Mouse (Mus musculus) olfactory bulb, adult 2 months (tissue): ENCODE results near the gene Mlec. TPM values are rescaled to one million over a fixed set of nuclear protein-coding genes. Genes with fewer than 3 reads are reported as not detected.

Experiments used
- H3K27ac ChIP-seq: fragments of 200-500 bp; 2 replicates; pipeline ENCODE4 v1.5.1; 2012; ENCODE audit warnings: low read depth, low read length; ENCODE audit not compliant: insufficient read depth
- H3K4me1 ChIP-seq: fragments of 200-500 bp; 2 replicates; pipeline ENCODE4 v1.6.1; 2012; ENCODE audit warnings: low read length; ENCODE audit not compliant: control insufficient read depth, insufficient read depth
- H3K4me3 ChIP-seq: fragments of 200-500 bp; 2 replicates; pipeline ENCODE4 v1.5.1; 2012; ENCODE audit warnings: mild to moderate bottlenecking, low read depth, low read length, moderate library complexity; ENCODE audit not compliant: insufficient read depth
- CTCF ChIP-seq: fragments of 200-500 bp; IDR thresholded peaks from 2 replicates; pipeline ENCODE4 v1.5.1; 2012; ENCODE audit warnings: low read depth, mild to moderate bottlenecking, low read length, moderate library complexity; ENCODE audit not compliant: insufficient read depth
- POLR2A ChIP-seq: fragments of 200-500 bp; IDR thresholded peaks from 2 replicates; pipeline ENCODE4 v1.6.1; 2012; ENCODE audit warnings: mild to moderate bottlenecking, low read depth, low read length, moderate library complexity; ENCODE audit not compliant: insufficient read depth
- WGBS: fragments of 180-500 bp; shearing (Covaris S2); methylation state at CpG from one replicate; pipeline ENCODE4 v1.1.7; 2018; 5-methylcytosine and 5-hydroxymethylcytosine counted together
- polyA plus RNA-seq: library from polyadenylated mRNA; stranded (reverse); fragments of >200 nt; gene quantifications from 2 replicates; pipeline ENCODE4 v1.2.4, GENCODE M21; 2012; ENCODE audit warnings: low replicate concordance; ENCODE audit not compliant: missing spikeins, insufficient read depth, insufficient read length

Mlec gene
- polyA plus RNA-seq, result 76.8 TPM in 1 of 2 replicates, not detected in the other

DNA sequence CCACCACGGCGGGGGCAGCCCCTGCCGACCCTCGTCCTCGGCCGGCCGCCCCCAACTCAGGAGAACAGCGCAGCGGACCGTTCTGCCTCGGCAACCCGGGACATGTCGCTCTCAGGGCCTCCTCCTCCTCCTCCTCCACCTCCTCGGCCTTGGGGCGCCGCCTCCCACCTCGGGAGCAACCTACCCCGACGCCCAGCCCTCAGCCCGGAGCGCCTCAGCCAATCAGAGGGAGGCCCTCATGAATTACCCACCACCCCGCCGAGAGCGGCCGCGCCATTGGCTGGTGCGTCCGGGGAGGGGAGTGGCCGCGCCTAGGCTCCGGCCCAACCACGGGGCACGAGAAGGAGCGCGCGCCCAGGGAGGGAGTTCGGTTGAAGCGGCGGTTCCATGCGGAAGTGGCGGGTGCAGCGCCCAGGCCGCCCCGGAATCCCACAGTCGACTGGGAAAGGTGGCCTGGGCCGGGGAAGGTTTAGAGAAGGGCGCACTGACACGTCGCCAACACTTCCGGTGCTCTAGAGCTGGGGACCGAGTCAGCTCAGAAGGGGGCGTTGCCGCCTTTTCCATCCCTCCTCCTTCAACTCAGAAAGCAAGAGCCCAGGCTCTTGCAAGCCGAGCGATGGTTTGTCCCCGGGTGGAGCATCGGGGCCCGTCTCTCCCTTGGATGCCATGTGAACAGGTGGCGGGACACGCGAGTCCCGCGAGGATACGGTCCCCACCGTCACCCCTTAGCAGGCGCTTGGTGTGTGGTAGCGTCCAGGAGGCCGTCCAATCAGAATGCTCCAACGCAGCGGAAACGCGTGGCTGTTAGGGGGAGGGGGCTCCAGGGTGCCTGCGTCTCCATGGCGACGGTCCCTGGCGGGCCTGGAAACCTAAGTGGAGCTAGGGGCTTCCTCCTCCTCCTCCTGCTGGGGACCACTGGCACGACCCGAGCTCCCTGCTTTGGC, at the start of gene Mlec:
TSS of gene Mlec (minus strand) at position 140 of the 944 bp plus-strand sequence.
- TF ChIP-seq POLR2A (peak; percentile 63), CTCF (no peak)
- under 1% methylated on average over 78 of the region's 78 CpGs for WGBS
- peak within 1 kb of the TSS; percentile 100 for H3K27ac ChIP-seq
- peak within 1 kb of the TSS; percentile 86 for H3K4me3 ChIP-seq
- H3K4me1 ChIP-seq, result peaks cover 39% of the 10 kb centered on the region

GRCm38 (mm10) chr5:115207244-115207643, 49.3 kb upstream of the Mlec start:
- no peak overlapping the region for H3K4me3 ChIP-seq

GRCm38 (mm10) chr5:115204562-115205311, 46.8 kb upstream of the Mlec start:
- Histone ChIP-seq H3K27ac (no peak overlapping the region), H3K4me1 (peaks cover 12% of the 10 kb centered on the region), H3K4me3 (peak overlapping the region; percentile 27)
- 9% methylated on average over 31 of the region's 31 CpGs for WGBS
- TF ChIP-seq CTCF (no peak), POLR2A (no peak)

More at GRCm38 (mm10) chr5:115207244-115207643, 49.3 kb upstream of the Mlec start:
- no peak overlapping the region for H3K27ac ChIP-seq
- WGBS, result 65% methylated on average over 5 of the region's 5 CpGs
- no peak for TF ChIP-seq POLR2A
- 0 out of 2 replicates have a peak, but pooled peaks have one; percentile 11 for TF ChIP-seq CTCF
- H3K4me1 ChIP-seq, result peaks cover 12% of the 10 kb centered on the region

DNA sequence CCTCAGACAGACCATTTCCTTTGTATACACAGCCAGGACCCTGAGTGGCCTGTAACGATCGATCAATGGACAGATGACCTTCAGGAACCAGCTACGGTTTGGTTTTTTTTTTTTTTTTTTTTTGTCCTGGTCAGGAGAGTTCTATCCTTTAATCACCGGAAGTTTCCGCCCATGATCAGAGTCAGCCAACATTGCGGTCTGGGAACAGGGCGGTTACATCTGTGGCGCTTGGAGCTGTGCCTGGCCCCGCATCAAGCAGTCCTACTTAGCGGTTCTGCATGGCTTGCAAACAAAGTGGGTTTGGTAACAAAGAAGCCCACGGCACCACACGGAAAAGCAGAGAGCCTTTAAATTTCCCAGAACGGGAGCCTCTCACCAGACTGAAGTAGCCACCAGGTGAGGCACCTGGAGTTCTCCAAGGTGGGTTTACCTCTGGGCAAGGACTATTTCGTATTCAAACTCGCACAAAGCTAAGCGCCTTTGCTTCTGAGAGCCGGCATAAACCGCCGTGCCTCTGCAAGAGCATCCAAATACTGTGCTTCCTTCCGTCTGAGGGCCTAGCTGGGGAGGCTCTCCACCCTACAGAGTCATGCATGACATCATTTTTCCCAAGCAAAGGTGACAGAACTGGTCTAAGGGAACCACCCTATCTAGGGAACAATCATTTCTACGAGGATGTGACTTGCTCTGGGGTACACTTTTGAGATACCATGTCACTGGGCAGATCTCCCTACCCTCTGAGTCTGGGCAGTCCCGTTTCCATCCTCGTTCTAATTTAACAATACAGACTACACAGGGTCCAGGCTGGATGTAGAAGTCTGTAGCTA, 46.0 kb upstream of the Mlec start:
- 35% methylated on average over 23 of the region's 23 CpGs for WGBS
- peaks cover 12% of the 10 kb centered on the region for H3K4me1 ChIP-seq
- TF ChIP-seq CTCF, result no peak
- no peak for TF ChIP-seq POLR2A
- no peak overlapping the region for H3K27ac ChIP-seq
- H3K4me3 ChIP-seq, result no peak overlapping the region

GRCm38 (mm10) chr5:115194626-115195221, 36.7 kb upstream of the Mlec start:
- Histone ChIP-seq H3K27ac (no peak overlapping the region), H3K4me3 (0 out of 2 replicates have a peak overlapping the region, but pooled peaks have one; percentile 73), H3K4me1 (peaks cover 20% of the 10 kb centered on the region)
- TF ChIP-seq POLR2A, result no peak
- WGBS, result 15% methylated on average over 12 of the region's 12 CpGs

DNA sequence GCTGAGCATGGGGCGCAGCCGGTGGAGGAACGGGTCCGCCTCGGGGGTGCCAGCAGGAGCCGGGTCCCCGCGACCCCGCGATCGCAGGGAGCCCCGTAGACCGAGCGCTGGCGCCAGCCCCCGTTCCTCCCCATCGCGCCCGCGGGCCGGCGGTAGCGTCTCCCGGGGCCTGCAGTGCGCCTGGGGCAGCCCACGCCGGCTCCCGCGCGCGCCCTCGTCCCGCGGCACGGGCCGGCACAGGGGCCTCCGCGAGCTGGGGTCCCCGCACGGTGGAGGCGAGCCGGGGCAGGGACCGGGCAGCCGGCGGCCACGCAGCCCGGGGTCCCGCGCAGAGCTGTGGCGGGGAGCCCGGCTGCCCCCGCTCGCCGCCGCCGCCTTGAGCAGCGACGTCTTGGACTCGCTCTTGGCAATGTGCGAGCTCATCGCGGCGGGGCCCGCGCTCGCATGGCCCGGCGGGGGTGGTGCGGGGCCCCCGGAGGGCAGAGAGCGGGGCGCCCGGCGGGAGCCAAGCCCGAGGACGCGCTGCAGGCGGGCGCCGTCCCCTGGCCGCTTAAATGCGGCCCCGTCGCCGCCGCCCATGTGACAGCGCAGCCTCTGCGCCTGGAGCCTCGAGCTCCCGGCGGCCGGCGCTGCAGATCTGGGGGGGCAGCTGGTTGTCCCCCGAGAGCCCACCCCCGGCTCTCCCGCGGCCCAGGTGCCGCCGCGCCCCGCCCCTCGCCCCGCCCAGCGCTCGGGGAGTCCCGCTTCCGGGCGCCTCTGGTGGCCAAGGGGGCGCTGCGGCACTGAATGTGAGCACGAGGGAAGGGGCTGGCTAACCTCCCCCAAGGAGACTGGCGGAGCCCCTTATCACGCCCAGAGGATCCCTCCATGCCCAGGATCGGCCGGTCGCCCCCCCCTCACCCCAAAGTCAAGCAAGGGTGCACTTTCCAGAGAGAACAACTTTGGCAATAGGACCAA, 36.0 kb upstream of the Mlec start, which contains the start of gene Cabp1:
TSS of gene Cabp1 (minus strand) at position 713 of the 957 bp plus-strand sequence.
- under 1% methylated on average over 105 of the region's 116 CpGs for WGBS
- no peak within 1 kb of the TSS; the same call in 1 of the 2 replicates for H3K27ac ChIP-seq
- no peak for TF ChIP-seq POLR2A
- peak within 1 kb of the TSS; percentile 73 for H3K4me3 ChIP-seq
- H3K4me1 ChIP-seq, result peaks cover 20% of the 10 kb centered on the region

- TF ChIP-seq POLR2A (no peak), CTCF (no peak)
- H3K27ac ChIP-seq, result no peak overlapping the region
- peaks cover 20% of the 10 kb centered on the region for H3K4me1 ChIP-seq
- 1% methylated on average over 34 of the region's 34 CpGs for WGBS
- H3K4me3 ChIP-seq, result peak overlapping the region; percentile 73
These were observed 35.2 kb upstream of the Mlec start for GRCm38 (mm10) chr5:115193226-115193625.
